Mouse (Mus musculus) heart, adult 11 months (tissue): ENCODE measurements around the gene Tial1.
A peak's percentile ranks its signal among the peaks of the same experiment; 100 is the strongest.

Experiments
- DNase-seq: peaks from one replicate; pipeline ENCODE4 v3.0.0; 2022

Tial1 gene

DNA sequence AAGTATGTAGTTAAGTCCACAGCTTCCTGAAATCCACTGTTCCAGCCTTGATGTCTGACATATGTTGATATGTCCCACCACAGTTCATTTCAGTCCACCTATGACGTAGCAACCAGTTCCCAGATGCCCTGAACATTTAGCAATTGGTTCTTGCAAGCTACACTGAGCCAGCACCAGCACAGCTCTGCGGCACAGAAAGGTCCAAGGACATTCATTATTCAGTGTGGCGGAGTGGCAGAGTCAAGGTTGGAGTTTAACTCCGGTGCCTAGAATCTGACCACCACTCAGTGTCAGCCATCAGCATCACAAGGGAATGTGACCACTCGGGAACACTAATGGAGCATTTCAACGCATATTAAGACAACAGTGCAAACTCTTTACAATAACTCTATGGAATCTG is 44.9 kb downstream of the Tial1 start:
- DNase-seq: no peak

DNA sequence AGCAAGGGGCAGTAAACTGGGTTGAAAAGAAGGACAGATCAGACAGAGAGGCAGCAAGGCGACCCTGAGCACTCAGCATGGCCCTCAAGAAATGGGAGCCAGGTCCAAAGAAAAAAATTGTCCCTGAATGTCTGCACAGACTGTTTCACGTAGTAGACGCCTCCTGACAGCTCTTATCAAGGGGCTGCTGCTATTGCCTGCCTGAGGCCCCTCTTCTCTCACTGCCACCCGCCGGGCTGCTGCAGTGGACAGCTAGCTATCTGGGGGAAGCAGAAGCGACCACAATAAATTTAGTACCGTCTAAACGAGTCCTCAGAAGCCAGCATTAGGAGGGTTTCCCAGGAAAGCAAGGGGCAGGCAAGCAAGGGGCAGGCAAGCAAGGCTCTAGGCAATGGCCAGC is 47.1 kb downstream of the Tial1 start:
- no peak for DNase-seq

DNA sequence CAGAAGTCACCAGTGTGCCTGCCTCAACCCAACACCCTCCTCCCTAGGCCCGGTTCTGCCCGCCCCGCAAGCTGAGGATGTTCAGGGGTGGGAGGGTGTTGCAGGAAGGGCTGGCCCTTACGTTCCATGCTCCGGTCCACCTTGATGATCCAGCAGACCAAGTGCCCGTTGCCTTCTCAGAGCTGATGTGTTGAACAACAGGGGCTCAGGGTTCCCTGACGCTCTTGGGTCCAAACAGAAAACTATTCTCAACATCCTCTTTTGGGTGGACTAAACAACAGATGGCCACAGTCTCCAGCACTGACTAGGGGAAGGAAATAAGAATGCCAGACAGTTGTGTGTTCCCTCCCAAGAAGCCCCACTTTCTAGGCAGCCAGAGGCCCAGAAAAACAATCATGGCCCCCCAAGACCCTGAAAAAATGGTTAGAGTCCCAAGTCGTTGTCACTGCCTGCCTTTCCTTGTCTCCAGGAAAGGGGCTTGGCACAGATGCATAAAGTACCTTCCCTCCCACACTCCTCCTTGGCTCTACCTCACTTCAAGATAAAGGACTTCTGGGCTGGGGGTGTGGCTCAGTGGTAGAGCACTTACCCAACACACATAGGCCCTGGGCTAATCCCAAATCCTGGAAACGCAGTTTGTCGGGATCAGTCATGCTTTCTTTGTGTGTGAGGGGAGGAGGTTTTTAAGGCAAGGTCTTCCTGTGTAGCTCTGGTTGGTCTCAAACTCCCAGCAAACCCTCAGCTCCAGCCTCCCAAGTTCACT is 49.3 kb downstream of the Tial1 start:
- peak; percentile 92 for DNase-seq

DNA sequence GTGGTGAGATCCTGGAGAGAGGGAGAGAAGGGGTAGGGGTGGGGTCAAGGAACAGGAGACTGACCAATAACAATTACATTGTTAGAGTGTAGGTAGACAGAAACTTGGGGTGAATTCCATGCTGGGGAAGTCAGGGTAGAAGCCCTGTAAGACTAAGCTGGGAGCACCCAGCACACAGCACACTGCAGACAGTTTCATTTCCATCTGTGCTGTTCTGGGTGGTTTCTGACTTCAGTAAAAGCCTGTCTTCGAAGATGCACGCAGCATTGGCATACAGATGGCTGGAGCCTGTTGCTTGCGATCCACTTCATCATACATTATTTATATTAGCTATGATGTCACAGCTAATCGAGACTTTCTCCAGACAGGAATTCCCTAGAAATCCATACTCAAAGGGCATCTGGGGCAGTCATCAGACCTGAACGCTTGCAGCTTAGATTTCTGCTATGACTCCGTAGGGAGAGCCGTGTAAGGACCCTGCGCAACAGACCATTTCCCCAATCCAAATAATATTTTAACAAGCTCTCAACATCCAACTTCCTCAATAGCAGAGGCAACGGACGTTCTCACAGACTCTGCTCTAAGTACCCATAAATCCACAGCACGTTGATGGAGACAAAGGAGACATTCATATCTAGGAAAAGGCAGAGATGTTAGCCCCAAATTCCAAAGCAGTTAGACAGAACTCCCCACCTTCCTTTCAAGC is 50.7 kb downstream of the Tial1 start:
- DNase-seq: no peak

DNA sequence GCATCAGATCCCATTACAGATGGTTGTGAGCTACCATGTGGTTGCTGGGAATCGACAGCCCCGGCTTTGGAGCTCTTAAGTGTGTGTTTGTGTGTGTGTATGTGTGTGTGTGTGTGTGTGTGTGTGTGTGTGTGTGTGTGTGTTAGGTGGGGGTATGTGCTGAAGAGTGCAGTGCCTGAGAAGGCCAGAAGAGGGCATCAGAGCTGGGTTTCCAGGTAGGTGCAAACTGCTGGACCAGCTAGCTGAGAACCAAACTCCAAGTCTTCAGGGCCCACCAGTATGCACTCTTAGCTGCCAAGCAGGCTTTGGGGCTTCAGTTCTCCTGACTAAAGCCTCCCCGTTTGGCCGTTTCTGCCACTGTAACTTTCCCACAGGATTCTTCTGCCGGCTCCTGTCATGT is 53.3 kb downstream of the Tial1 start:
- no peak for DNase-seq

- no peak for DNase-seq
Measured at GRCm38 (mm10) chr7:128403988-128404387, 57.5 kb downstream of the Tial1 start.

- DNase-seq: no peak
Measured at GRCm38 (mm10) chr7:128403586-128403985, 57.9 kb downstream of the Tial1 start.

DNA sequence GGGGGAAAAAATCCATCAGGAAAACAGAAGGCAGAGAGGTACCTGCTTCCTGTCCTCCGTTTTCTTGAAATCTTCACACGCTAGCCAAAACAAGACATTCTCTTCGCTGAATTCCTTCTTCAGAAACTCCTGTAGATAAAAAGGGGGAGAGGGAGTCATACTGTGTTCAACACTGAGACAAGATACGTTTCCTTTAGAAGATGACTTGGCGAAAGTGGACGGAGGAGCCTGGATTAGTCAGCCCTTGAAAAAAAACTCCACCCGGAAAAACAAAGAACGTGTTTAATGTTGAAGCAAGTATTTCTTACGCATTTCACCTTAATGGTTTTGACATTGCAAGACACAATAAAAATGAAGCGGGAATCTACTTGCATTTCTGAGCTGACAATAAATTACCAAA is 58.4 kb downstream of the Tial1 start:
- no peak for DNase-seq

DNA sequence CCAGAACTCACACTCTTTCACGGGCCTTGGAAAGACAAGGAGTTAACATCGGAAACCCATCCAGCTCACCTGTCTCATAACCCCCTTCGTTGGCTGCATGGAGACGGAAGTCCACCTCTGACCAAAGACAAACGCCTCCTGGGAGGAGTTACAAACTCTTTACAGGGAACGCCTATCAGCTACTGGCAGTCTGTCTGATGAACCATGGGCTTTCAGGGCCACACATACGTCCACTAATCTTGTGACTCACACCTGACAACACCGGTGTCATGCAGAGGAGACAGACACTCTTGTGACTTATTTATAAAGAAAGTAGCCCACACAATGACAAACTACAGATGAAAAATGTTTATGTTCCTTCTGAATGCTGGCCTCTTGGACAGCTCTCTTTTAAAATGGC is 58.9 kb downstream of the Tial1 start:
- no peak for DNase-seq

DNA sequence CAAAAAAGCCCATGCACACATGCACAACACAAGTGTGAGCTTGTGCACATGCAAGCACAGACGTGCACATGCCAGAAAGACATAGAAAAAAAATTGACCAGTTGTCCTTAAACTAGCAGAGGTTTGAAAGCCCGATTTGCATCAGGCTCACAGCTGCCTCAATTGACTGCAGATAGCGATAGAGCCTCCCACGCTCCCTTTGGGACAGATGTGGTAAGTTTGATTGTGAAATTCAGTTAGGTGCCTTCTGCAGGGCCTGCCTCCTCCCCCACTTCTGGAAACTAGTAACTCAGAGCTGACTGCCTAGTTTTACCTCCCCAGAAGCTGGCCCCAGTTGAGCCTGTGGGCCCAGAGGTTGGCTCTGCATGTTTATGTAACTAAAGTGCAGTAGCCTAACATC is 62.9 kb downstream of the Tial1 start:
- DNase-seq: no peak

- no peak for DNase-seq
Measured at GRCm38 (mm10) chr7:128397066-128397465, 64.5 kb downstream of the Tial1 start.

- DNase-seq: no peak
Measured at GRCm38 (mm10) chr7:128393756-128394155, 67.8 kb downstream of the Tial1 start.

DNA sequence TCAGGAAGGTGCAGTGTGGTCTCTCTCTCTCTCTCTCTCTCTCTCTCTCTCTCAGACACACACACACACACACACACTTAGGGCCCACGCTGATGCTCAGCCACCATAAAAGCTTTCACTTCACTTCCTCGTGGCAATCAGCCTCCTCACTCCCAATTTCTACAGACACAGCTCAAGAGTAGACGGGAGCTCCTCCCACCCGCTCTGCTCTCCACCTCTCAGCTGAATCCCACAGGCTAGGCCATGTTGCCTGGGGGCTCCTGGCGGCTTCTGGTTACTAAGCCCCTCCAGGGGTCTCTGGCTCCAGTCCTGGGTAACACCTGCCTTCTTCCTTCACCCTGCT is 68.6 kb downstream of the Tial1 start:
- DNase-seq: peak; percentile 94

GRCm38 (mm10) chr7:128392071-128392971 is 69.2 kb downstream of the Tial1 start:
- peak; percentile 98 for DNase-seq

- peak; percentile 92 for DNase-seq
Measured at GRCm38 (mm10) chr7:128391267-128392057, 70.1 kb downstream of the Tial1 start.
